Mouse (Mus musculus): ENCODE data around the gene Mettl27. TPM values are rescaled to one million over a fixed set of nuclear protein-coding genes. Genes with fewer than 3 reads are reported as not detected.
"Not testable (repeated sequence)": the region's sequence is repeated elsewhere in the genome, so short reads cannot be mapped to it uniquely, and the experiment has no call there.

Mettl27 gene
- polyA plus RNA-seq, 1 experiment from 2014 or later, result 25.3 TPM

GRCm38 (mm10) chr5:134959114-134959513 lies 26.9 kb downstream of the Mettl27 start:
- 0 out of 2 replicates have a peak overlapping the region, but pooled peaks have one; percentile 14 for H3K27ac ChIP-seq (ENCODE audit: low read length)
- peaks cover 4% of the 10 kb centered on the region for H3K4me1 ChIP-seq (ENCODE audit: control insufficient read depth, low read depth, low read length)
- H3K9me3 ChIP-seq (replicated peaks; ENCODE audit: control insufficient read depth, low read length), result no peaks in the 10 kb centered on the region
- ATAC-seq (ENCODE audit: low read depth), result peak; percentile 32; the same call in 1 of the 2 replicates
- H3K27me3 ChIP-seq (ENCODE audit: control insufficient read depth, insufficient read depth, low read depth, low read length), result no peaks in the 10 kb centered on the region
- no peaks in the 10 kb centered on the region for H3K36me3 ChIP-seq (ENCODE audit: control insufficient read depth, insufficient read depth)
- H3K9ac ChIP-seq (ENCODE audit: low read depth, low read length), result no peak overlapping the region
- WGBS (ENCODE audit: insufficient replicate concordance), result 63% methylated on average over 7 of the region's 7 CpGs
- H3K4me3 ChIP-seq (ENCODE audit: low read depth, low read length), result no peak overlapping the region
- no peak overlapping the region for H3K4me2 ChIP-seq (ENCODE audit: low read depth, low read length)

GRCm38 (mm10) chr5:134960430-134960829 lies 28.3 kb downstream of the Mettl27 start:
- WGBS (ENCODE audit: insufficient replicate concordance), result 59% methylated on average over 2 of the region's 2 CpGs
- H3K4me2 ChIP-seq (ENCODE audit: low read depth, low read length), result no peak overlapping the region
- ATAC-seq (ENCODE audit: low read depth), result no peak

GRCm38 (mm10) chr5:134961519-134961918 lies 29.4 kb downstream of the Mettl27 start:
- Histone ChIP-seq H3K9ac (ENCODE audit: low read depth, low read length) (no peak overlapping the region), H3K27ac (ENCODE audit: low read length) (no peak overlapping the region), H3K4me2 (ENCODE audit: low read depth, low read length) (no peak overlapping the region), H3K4me1 (ENCODE audit: control insufficient read depth, low read depth, low read length) (peaks cover 14% of the 10 kb centered on the region), H3K36me3 (ENCODE audit: control insufficient read depth, insufficient read depth) (no peaks in the 10 kb centered on the region), H3K9me3 (replicated peaks; ENCODE audit: control insufficient read depth, low read length) (no peaks in the 10 kb centered on the region), H3K27me3 (ENCODE audit: control insufficient read depth, insufficient read depth, low read depth, low read length) (no peaks in the 10 kb centered on the region), H3K4me3 (ENCODE audit: low read depth, low read length) (no peak overlapping the region)
- WGBS (ENCODE audit: insufficient replicate concordance), result 74% methylated on average over 2 of the region's 2 CpGs
- no peak for ATAC-seq (ENCODE audit: low read depth)

More at GRCm38 (mm10) chr5:134960430-134960829, 28.3 kb downstream of the Mettl27 start:
- H3K4me3 ChIP-seq (ENCODE audit: low read depth, low read length), result no peak overlapping the region
- no peaks in the 10 kb centered on the region for H3K9me3 ChIP-seq (replicated peaks; ENCODE audit: control insufficient read depth, low read length)
- H3K27ac ChIP-seq (ENCODE audit: low read length), result no peak overlapping the region
- H3K27me3 ChIP-seq (ENCODE audit: control insufficient read depth, insufficient read depth, low read depth, low read length), result no peaks in the 10 kb centered on the region
- H3K36me3 ChIP-seq (ENCODE audit: control insufficient read depth, insufficient read depth), result no peaks in the 10 kb centered on the region
- no peak overlapping the region for H3K9ac ChIP-seq (ENCODE audit: low read depth, low read length)
- peaks cover 4% of the 10 kb centered on the region for H3K4me1 ChIP-seq (ENCODE audit: control insufficient read depth, low read depth, low read length)

GRCm38 (mm10) chr5:134963546-134963945 lies 31.4 kb downstream of the Mettl27 start:
- Histone ChIP-seq H3K4me1 (ENCODE audit: control insufficient read depth, low read depth, low read length) (peaks cover 17% of the 10 kb centered on the region), H3K9me3 (replicated peaks; ENCODE audit: control insufficient read depth, low read length) (no peaks in the 10 kb centered on the region), H3K27me3 (ENCODE audit: control insufficient read depth, insufficient read depth, low read depth, low read length) (no peaks in the 10 kb centered on the region), H3K27ac (ENCODE audit: low read length) (no peak overlapping the region), H3K36me3 (ENCODE audit: control insufficient read depth, insufficient read depth) (no peaks in the 10 kb centered on the region), H3K4me2 (ENCODE audit: low read depth, low read length) (no peak overlapping the region), H3K9ac (ENCODE audit: low read depth, low read length) (no peak overlapping the region), H3K4me3 (ENCODE audit: low read depth, low read length) (no peak overlapping the region)
- 49% methylated on average over 5 of the region's 5 CpGs for WGBS (ENCODE audit: insufficient replicate concordance)
- ATAC-seq (ENCODE audit: low read depth), result no peak

GRCm38 (mm10) chr5:134964655-134965054 lies 32.5 kb downstream of the Mettl27 start:
- H3K4me3 ChIP-seq (ENCODE audit: low read depth, low read length); H3K27me3 ChIP-seq (ENCODE audit: control insufficient read depth, insufficient read depth, low read depth, low read length); H3K9ac ChIP-seq (ENCODE audit: low read depth, low read length); ATAC-seq (ENCODE audit: low read depth); H3K27ac ChIP-seq (ENCODE audit: low read length); H3K36me3 ChIP-seq (ENCODE audit: control insufficient read depth, insufficient read depth); H3K9me3 ChIP-seq (replicated peaks; ENCODE audit: control insufficient read depth, low read length); H3K4me2 ChIP-seq (ENCODE audit: low read depth, low read length): not testable (repeated sequence)
- H3K4me1 ChIP-seq (ENCODE audit: control insufficient read depth, low read depth, low read length), result peaks cover 13% of the 10 kb centered on the region

GRCm38 (mm10) chr5:134965473-134965851 lies 33.3 kb downstream of the Mettl27 start:
- WGBS (ENCODE audit: insufficient replicate concordance), result 6% methylated on average over 10 of the region's 10 CpGs
- H3K4me2 ChIP-seq (ENCODE audit: low read depth, low read length), result peak overlapping the region; percentile 78
- no peak overlapping the region for H3K27ac ChIP-seq (ENCODE audit: low read length)
- no peaks in the 10 kb centered on the region for H3K36me3 ChIP-seq (ENCODE audit: control insufficient read depth, insufficient read depth)
- no peaks in the 10 kb centered on the region for H3K27me3 ChIP-seq (ENCODE audit: control insufficient read depth, insufficient read depth, low read depth, low read length)
- H3K9me3 ChIP-seq (replicated peaks; ENCODE audit: control insufficient read depth, low read length), result no peaks in the 10 kb centered on the region
- ATAC-seq (ENCODE audit: low read depth), result peak; percentile 62
- H3K4me3 ChIP-seq (ENCODE audit: low read depth, low read length), result peak overlapping the region; percentile 50
- peaks cover 13% of the 10 kb centered on the region for H3K4me1 ChIP-seq (ENCODE audit: control insufficient read depth, low read depth, low read length)
- H3K9ac ChIP-seq (ENCODE audit: low read depth, low read length), result peak overlapping the region; percentile 59

- peak; percentile 78 for ATAC-seq (ENCODE audit: low read depth)
- 5% methylated on average over 33 of the region's 33 CpGs for WGBS (ENCODE audit: insufficient replicate concordance)
- Histone ChIP-seq H3K4me2 (ENCODE audit: low read depth, low read length) (peak overlapping the region; percentile 78), H3K27ac (ENCODE audit: low read length) (no peak overlapping the region), H3K4me3 (ENCODE audit: low read depth, low read length) (peak overlapping the region; percentile 50), H3K27me3 (ENCODE audit: control insufficient read depth, insufficient read depth, low read depth, low read length) (no peaks in the 10 kb centered on the region), H3K36me3 (ENCODE audit: control insufficient read depth, insufficient read depth) (no peaks in the 10 kb centered on the region), H3K4me1 (ENCODE audit: control insufficient read depth, low read depth, low read length) (peaks cover 13% of the 10 kb centered on the region), H3K9ac (ENCODE audit: low read depth, low read length) (peak overlapping the region; percentile 59), H3K9me3 (replicated peaks; ENCODE audit: control insufficient read depth, low read length) (no peaks in the 10 kb centered on the region)
Measured at GRCm38 (mm10) chr5:134965852-134966821, 34.0 kb downstream of the Mettl27 start.

- no peaks in the 10 kb centered on the region for H3K27me3 ChIP-seq (ENCODE audit: control insufficient read depth, insufficient read depth, low read depth, low read length)
- H3K9me3 ChIP-seq (replicated peaks; ENCODE audit: control insufficient read depth, low read length), result no peaks in the 10 kb centered on the region
- H3K27ac ChIP-seq (ENCODE audit: low read length), result no peak overlapping the region
- no peak overlapping the region for H3K4me2 ChIP-seq (ENCODE audit: low read depth, low read length)
- no peak overlapping the region for H3K9ac ChIP-seq (ENCODE audit: low read depth, low read length)
- H3K4me1 ChIP-seq (ENCODE audit: control insufficient read depth, low read depth, low read length), result peaks cover 13% of the 10 kb centered on the region
- 68% methylated on average over 20 of the region's 20 CpGs for WGBS (ENCODE audit: insufficient replicate concordance)
- H3K36me3 ChIP-seq (ENCODE audit: control insufficient read depth, insufficient read depth), result no peaks in the 10 kb centered on the region
- no peak overlapping the region for H3K4me3 ChIP-seq (ENCODE audit: low read depth, low read length)
- ATAC-seq (ENCODE audit: low read depth), result no peak
Measured at GRCm38 (mm10) chr5:134967164-134967944, 35.2 kb downstream of the Mettl27 start.

Measured in liver, embryonic 16.5 days (tissue).